Mouse (Mus musculus): ENCODE data around the gene Hist1h3h. TPM values are rescaled to one million over a fixed set of nuclear protein-coding genes. Genes with fewer than 3 reads are reported as not detected.
"Not testable (repeated sequence)": the region's sequence is repeated elsewhere in the genome, so short reads cannot be mapped to it uniquely, and the experiment has no call there.

The Hist1h3h gene
- polyA plus RNA-seq, 1 experiment from 2014 or later: 8.7 TPM

GRCm38 (mm10) chr13:21751827-21752226, 34.4 kb downstream of the Hist1h3h start:
- H3K4me1 ChIP-seq (ENCODE audit: insufficient read depth): peaks cover 19% of the 10 kb centered on the region
- peak overlapping the region; percentile 98 for H3K27ac ChIP-seq (ENCODE audit: low read depth)
- no peaks in the 10 kb centered on the region for H3K27me3 ChIP-seq (ENCODE audit: insufficient read depth, low read length)
- H3K4me3 ChIP-seq (ENCODE audit: low read depth, low read length): peak overlapping the region; percentile 46
- H3K4me2 ChIP-seq (ENCODE audit: low read depth, low read length): peak overlapping the region; percentile 67
- peak overlapping the region; percentile 78 for H3K9ac ChIP-seq (replicated peaks)
- WGBS (ENCODE audit: insufficient replicate concordance): 50% methylated on average over 3 of the region's 3 CpGs
- DNase-seq (no peak), ATAC-seq (no peak)
- peaks cover 6% of the 10 kb centered on the region; the same call in 1 of the 2 replicates for H3K36me3 ChIP-seq (replicated peaks; ENCODE audit: insufficient read depth, low read length)
- H3K9me3 ChIP-seq (ENCODE audit: low read length): no peaks in the 10 kb centered on the region
- no peak for TF ChIP-seq CTCF (IDR thresholded peaks at IDR 0.05; ENCODE audit: low read depth)

GRCm38 (mm10) chr13:21752356-21752755, 34.9 kb downstream of the Hist1h3h start:
- 43% methylated on average over 3 of the region's 3 CpGs for WGBS (ENCODE audit: insufficient replicate concordance)
- peaks cover 3% of the 10 kb centered on the region; the same call in 1 of the 2 replicates for H3K36me3 ChIP-seq (replicated peaks; ENCODE audit: insufficient read depth, low read length)
- ATAC-seq (no peak), DNase-seq (peak; percentile 34)
- H3K4me1 ChIP-seq (ENCODE audit: insufficient read depth): peaks cover 17% of the 10 kb centered on the region
- no peaks in the 10 kb centered on the region for H3K27me3 ChIP-seq (ENCODE audit: insufficient read depth, low read length)
- H3K4me2 ChIP-seq (ENCODE audit: low read depth, low read length): peak overlapping the region; percentile 67
- H3K27ac ChIP-seq (ENCODE audit: low read depth): peak overlapping the region; percentile 98
- H3K9ac ChIP-seq (replicated peaks): peak overlapping the region; percentile 78
- H3K4me3 ChIP-seq (ENCODE audit: low read depth, low read length): peak overlapping the region; percentile 46
- no peaks in the 10 kb centered on the region for H3K9me3 ChIP-seq (ENCODE audit: low read length)
- TF ChIP-seq EP300 (IDR thresholded peaks at IDR 0.05; ENCODE audit: low read depth) (no peak), CTCF (IDR thresholded peaks at IDR 0.05; ENCODE audit: low read depth) (no peak)

DNA sequence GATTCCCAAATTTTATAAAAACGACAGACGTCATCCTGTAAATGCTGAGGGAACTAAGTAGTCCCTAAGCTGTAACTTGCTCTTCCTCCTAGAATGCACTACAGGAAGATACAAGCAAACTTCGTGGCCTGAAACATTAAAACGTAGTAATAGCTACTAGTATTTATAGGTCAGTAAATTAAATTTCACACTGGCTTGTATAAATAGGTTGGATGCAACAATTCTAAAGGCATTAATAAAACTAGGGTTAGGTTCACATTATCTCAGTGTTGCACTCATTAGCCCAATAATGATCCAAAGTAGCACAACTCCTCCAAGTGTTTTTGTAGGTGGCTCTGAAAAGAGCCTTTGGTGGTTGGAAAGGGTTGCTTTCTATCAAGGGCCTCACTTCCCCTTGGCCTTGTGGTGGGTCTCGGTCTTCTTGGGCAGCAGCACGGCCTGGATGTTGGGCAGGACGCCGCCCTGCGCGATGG, 35.6 kb downstream of the Hist1h3h start:
- TF ChIP-seq CTCF (IDR thresholded peaks at IDR 0.05; ENCODE audit: low read depth) (no peak), EP300 (IDR thresholded peaks at IDR 0.05; ENCODE audit: low read depth) (no peak)
- H3K27me3 ChIP-seq (ENCODE audit: insufficient read depth, low read length): no peaks in the 10 kb centered on the region
- DNase-seq (no peak), ATAC-seq (no peak)
- peak overlapping the region; percentile 78 for H3K9ac ChIP-seq (replicated peaks)
- H3K4me1 ChIP-seq (ENCODE audit: insufficient read depth): peaks cover 15% of the 10 kb centered on the region
- no peaks in the 10 kb centered on the region for H3K36me3 ChIP-seq (replicated peaks; ENCODE audit: insufficient read depth, low read length)
- peak overlapping the region; percentile 98 for H3K27ac ChIP-seq (ENCODE audit: low read depth)
- WGBS (ENCODE audit: insufficient replicate concordance): 3% methylated on average over 10 of the region's 10 CpGs
- peak overlapping the region; percentile 67 for H3K4me2 ChIP-seq (ENCODE audit: low read depth, low read length)
- H3K9me3 ChIP-seq (ENCODE audit: low read length): no peaks in the 10 kb centered on the region
- H3K4me3 ChIP-seq (ENCODE audit: low read depth, low read length): peak overlapping the region; percentile 46

GRCm38 (mm10) chr13:21753524-21754285, 36.2 kb downstream of the Hist1h3h start, which contains the start of the genes Hist1h2ak and Hist1h2bn:
TSS of gene Hist1h2ak (minus strand) at chr13:21753827.
TSS of gene Hist1h2bn (plus strand) at chr13:21754123.
- H3K4me2 ChIP-seq (ENCODE audit: low read depth, low read length): peak within 1 kb of the TSS; percentile 70
- ATAC-seq (peak; percentile 89), DNase-seq (peak; percentile 80)
- peak within 1 kb of the TSS; percentile 98 for H3K27ac ChIP-seq (ENCODE audit: low read depth)
- peak within 1 kb of the TSS; percentile 78 for H3K9ac ChIP-seq (replicated peaks)
- H3K4me3 ChIP-seq (ENCODE audit: low read depth, low read length): peak within 1 kb of the TSS; percentile 46
- TF ChIP-seq EP300 (IDR thresholded peaks at IDR 0.05; ENCODE audit: low read depth): peak; percentile 82
- peak; percentile 41 for TF ChIP-seq CTCF (IDR thresholded peaks at IDR 0.05; ENCODE audit: low read depth)
- not testable (repeated sequence) for H3K9me3 ChIP-seq (ENCODE audit: low read length); H3K36me3 ChIP-seq (replicated peaks; ENCODE audit: insufficient read depth, low read length); H3K27me3 ChIP-seq (ENCODE audit: insufficient read depth, low read length)
- WGBS (ENCODE audit: insufficient replicate concordance): under 1% methylated on average over 42 of the region's 50 CpGs
- H3K4me1 ChIP-seq (ENCODE audit: insufficient read depth): peaks cover 15% of the 10 kb centered on the region

DNA sequence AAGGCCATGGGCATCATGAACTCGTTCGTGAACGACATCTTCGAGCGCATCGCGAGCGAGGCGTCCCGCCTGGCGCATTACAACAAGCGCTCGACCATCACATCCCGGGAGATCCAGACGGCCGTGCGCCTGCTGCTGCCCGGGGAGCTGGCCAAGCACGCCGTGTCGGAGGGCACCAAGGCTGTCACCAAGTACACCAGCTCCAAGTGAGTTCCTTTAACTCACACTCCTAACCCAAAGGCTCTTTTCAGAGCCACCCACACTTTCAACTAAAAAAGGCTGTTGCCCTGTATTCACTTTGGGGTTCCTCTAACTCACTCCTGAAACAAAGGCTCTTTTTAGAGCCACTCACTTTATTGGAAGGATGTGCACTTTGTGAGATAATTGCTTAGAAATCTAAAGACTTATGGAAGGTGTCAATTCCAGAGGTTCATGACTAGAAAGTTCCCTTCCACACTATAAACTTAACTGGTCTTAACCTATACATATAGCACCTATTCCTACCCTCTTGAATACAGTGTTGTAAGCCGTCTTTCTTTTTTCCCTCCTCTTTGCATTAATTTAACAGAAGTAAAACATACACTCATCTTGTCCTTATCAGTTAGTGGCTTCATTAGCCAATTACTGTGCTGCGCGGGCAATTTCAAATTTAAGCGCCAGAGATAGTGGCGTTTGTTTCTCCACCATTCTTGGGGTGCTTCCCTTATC, 37.0 kb downstream of the Hist1h3h start:
- WGBS (ENCODE audit: insufficient replicate concordance): under 1% methylated on average over 15 of the region's 26 CpGs
- DNase-seq (peak; percentile 76), ATAC-seq (peak; percentile 1; the same call in 1 of the 2 replicates)
- peak; percentile 75; the same call in 1 of the 2 replicates for TF ChIP-seq EP300 (IDR thresholded peaks at IDR 0.05; ENCODE audit: low read depth)
- peak overlapping the region; percentile 60 for H3K9ac ChIP-seq (replicated peaks)
- not testable (repeated sequence) for H3K36me3 ChIP-seq (replicated peaks; ENCODE audit: insufficient read depth, low read length); H3K9me3 ChIP-seq (ENCODE audit: low read length); H3K27me3 ChIP-seq (ENCODE audit: insufficient read depth, low read length)
- H3K4me2 ChIP-seq (ENCODE audit: low read depth, low read length): peak overlapping the region; percentile 70
- peaks cover 13% of the 10 kb centered on the region for H3K4me1 ChIP-seq (ENCODE audit: insufficient read depth)
- peak overlapping the region; percentile 98 for H3K27ac ChIP-seq (ENCODE audit: low read depth)
- H3K4me3 ChIP-seq (ENCODE audit: low read depth, low read length): peak overlapping the region; percentile 46

- Histone ChIP-seq H3K27ac (ENCODE audit: low read depth) (peak overlapping the region; percentile 83), H3K9me3 (ENCODE audit: low read length) (no peaks in the 10 kb centered on the region), H3K4me1 (ENCODE audit: insufficient read depth) (peaks cover 10% of the 10 kb centered on the region), H3K4me2 (ENCODE audit: low read depth, low read length) (peak overlapping the region; percentile 70), H3K36me3 (replicated peaks; ENCODE audit: insufficient read depth, low read length) (no peaks in the 10 kb centered on the region), H3K9ac (replicated peaks) (no peak overlapping the region), H3K4me3 (ENCODE audit: low read depth, low read length) (peak overlapping the region; percentile 46), H3K27me3 (ENCODE audit: insufficient read depth, low read length) (no peaks in the 10 kb centered on the region)
- ATAC-seq: no peak
- 78% methylated on average over 1 of the region's 1 CpGs for WGBS (ENCODE audit: insufficient replicate concordance)
- no peak for DNase-seq
- no peak for TF ChIP-seq EP300 (IDR thresholded peaks at IDR 0.05; ENCODE audit: low read depth)
- no peak for TF ChIP-seq CTCF (IDR thresholded peaks at IDR 0.05; ENCODE audit: low read depth)
These were observed 38.2 kb downstream of the Hist1h3h start for GRCm38 (mm10) chr13:21755707-21756106.

Small RNA genes within 50 kb of the gene (microRNA-seq; reads per million reads assigned to microRNA genes)
- gene Gm44357 (not detected), gene Gm44367 (not detected), gene Gm44454 (not detected)

Other genes with a start within 250 kb of the Hist1h3h start
- gene Nkapl, start 249.2 kb upstream of the Hist1h3h start, polyA plus RNA-seq (2015; fragmentation: Nextera tagmentation; extraction: Ambion mirVana): 2.0 TPM in 2 replicates
- 0.77 and 0.78 TPM in 2 replicates for gene Zkscan4, start 238.8 kb upstream of the Hist1h3h start, polyA plus RNA-seq (2015; fragmentation: Nextera tagmentation; extraction: Ambion mirVana)
- not detected in 2 replicates for gene Gm10065, start 238.2 kb upstream of the Hist1h3h start, polyA plus RNA-seq (2015; fragmentation: Nextera tagmentation; extraction: Ambion mirVana)
- gene AK157302, start 222.4 kb upstream of the Hist1h3h start, polyA plus RNA-seq (2015; fragmentation: Nextera tagmentation; extraction: Ambion mirVana): 0.52 and 0.70 TPM in 2 replicates
- 6.4 and 8.9 TPM in 2 replicates for gene Gm11273, start 216.2 kb upstream of the Hist1h3h start, polyA plus RNA-seq (2015; fragmentation: Nextera tagmentation; extraction: Ambion mirVana)
- 1.2 and 1.6 TPM in 2 replicates for gene Zkscan8, start 186.5 kb upstream of the Hist1h3h start, polyA plus RNA-seq (2015; fragmentation: Nextera tagmentation; extraction: Ambion mirVana)
- not detected in 2 replicates for gene Olfr1366, start 174.9 kb upstream of the Hist1h3h start, polyA plus RNA-seq (2015; fragmentation: Nextera tagmentation; extraction: Ambion mirVana)
- 0.02 TPM in 1 of 2 replicates, not detected in the other for gene Olfr1535, start 157.8 kb upstream of the Hist1h3h start, polyA plus RNA-seq (2015; fragmentation: Nextera tagmentation; extraction: Ambion mirVana)
- gene Olfr1364, start 135.9 kb upstream of the Hist1h3h start, polyA plus RNA-seq (2015; fragmentation: Nextera tagmentation; extraction: Ambion mirVana): not detected in 2 replicates
- not detected in 2 replicates for gene Olfr1362, start 103.6 kb upstream of the Hist1h3h start, polyA plus RNA-seq (2015; fragmentation: Nextera tagmentation; extraction: Ambion mirVana)
- not detected in 2 replicates for gene Olfr11, start 75.1 kb upstream of the Hist1h3h start, polyA plus RNA-seq (2015; fragmentation: Nextera tagmentation; extraction: Ambion mirVana)
- not detected in 2 replicates for gene Olfr1361, start 54.3 kb upstream of the Hist1h3h start, polyA plus RNA-seq (2015; fragmentation: Nextera tagmentation; extraction: Ambion mirVana)
- gene Olfr1360, start 40.3 kb upstream of the Hist1h3h start, polyA plus RNA-seq (2015; fragmentation: Nextera tagmentation; extraction: Ambion mirVana): not detected in 2 replicates
- not detected in 2 replicates for gene Olfr1359, start 19.5 kb upstream of the Hist1h3h start, polyA plus RNA-seq (2015; fragmentation: Nextera tagmentation; extraction: Ambion mirVana)
- 0.51 and 1.9 TPM in 2 replicates for gene Hist1h2bl, start 1.5 kb upstream of the Hist1h3h start, polyA plus RNA-seq (2015; fragmentation: Nextera tagmentation; extraction: Ambion mirVana)
- gene Hist1h2ai, start 1.2 kb upstream of the Hist1h3h start, polyA plus RNA-seq (2015; fragmentation: Nextera tagmentation; extraction: Ambion mirVana): 16.4 and 20.2 TPM in 2 replicates
- gene Hist1h2bm, start 4.4 kb downstream of the Hist1h3h start, polyA plus RNA-seq (2015; fragmentation: Nextera tagmentation; extraction: Ambion mirVana): 1.6 and 2.3 TPM in 2 replicates
- 0.19 and 0.32 TPM in 2 replicates for gene Hist1h4j, start 17.4 kb downstream of the Hist1h3h start, polyA plus RNA-seq (2015; fragmentation: Nextera tagmentation; extraction: Ambion mirVana)
- gene Hist1h4k, start 32.8 kb downstream of the Hist1h3h start, polyA plus RNA-seq (2015; fragmentation: Nextera tagmentation; extraction: Ambion mirVana): 2.4 and 3.6 TPM in 2 replicates
- gene Hist1h2ak, start 36.2 kb downstream of the Hist1h3h start, polyA plus RNA-seq (2015; fragmentation: Nextera tagmentation; extraction: Ambion mirVana): 44.2 and 62.3 TPM in 2 replicates
- 7.2 and 7.3 TPM in 2 replicates for gene Hist1h2bn, start 36.5 kb downstream of the Hist1h3h start, polyA plus RNA-seq (2015; fragmentation: Nextera tagmentation; extraction: Ambion mirVana)
- gene Hist1h1b, start 63.0 kb downstream of the Hist1h3h start, polyA plus RNA-seq (2015; fragmentation: Nextera tagmentation; extraction: Ambion mirVana): 20.0 and 27.9 TPM in 2 replicates
- gene Hist1h3i, start 65.7 kb downstream of the Hist1h3h start, polyA plus RNA-seq (2015; fragmentation: Nextera tagmentation; extraction: Ambion mirVana): 95.1 and 107 TPM in 2 replicates
- gene Hist1h2an, start 69.6 kb downstream of the Hist1h3h start, polyA plus RNA-seq (2015; fragmentation: Nextera tagmentation; extraction: Ambion mirVana): 8.4 and 11.4 TPM in 2 replicates
- 2.4 and 4.6 TPM in 2 replicates for gene Hist1h2bp, start 69.8 kb downstream of the Hist1h3h start, polyA plus RNA-seq (2015; fragmentation: Nextera tagmentation; extraction: Ambion mirVana)
- gene Hist1h2bq, start 92.5 kb downstream of the Hist1h3h start, polyA plus RNA-seq (2015; fragmentation: Nextera tagmentation; extraction: Ambion mirVana): 14.3 and 15.4 TPM in 2 replicates
- gene Hist1h2ao, start 92.8 kb downstream of the Hist1h3h start, polyA plus RNA-seq (2015; fragmentation: Nextera tagmentation; extraction: Ambion mirVana): not detected in 2 replicates
- gene Hist1h4m, start 94.1 kb downstream of the Hist1h3h start, polyA plus RNA-seq (2015; fragmentation: Nextera tagmentation; extraction: Ambion mirVana): not detected in 2 replicates
- gene Hist1h4n, start 114.5 kb downstream of the Hist1h3h start, polyA plus RNA-seq (2015; fragmentation: Nextera tagmentation; extraction: Ambion mirVana): 9.2 and 9.8 TPM in 2 replicates
- 3,753 and 3,756 TPM in 2 replicates for gene Hist1h2ap, start 115.8 kb downstream of the Hist1h3h start, polyA plus RNA-seq (2015; fragmentation: Nextera tagmentation; extraction: Ambion mirVana)
- 14.9 and 15.6 TPM in 2 replicates for gene Hist1h2br, start 116.1 kb downstream of the Hist1h3h start, polyA plus RNA-seq (2015; fragmentation: Nextera tagmentation; extraction: Ambion mirVana)
- 0.27 and 0.32 TPM in 2 replicates for gene Zfp184, start 227.4 kb downstream of the Hist1h3h start, polyA plus RNA-seq (2015; fragmentation: Nextera tagmentation; extraction: Ambion mirVana)

All from liver, postnatal 0 days (tissue).